Mouse (Mus musculus) cortical plate, adult 2 months (tissue): ENCODE measurements around the gene Ddo.

Experiments
- CTCF ChIP-seq: fragments of 200-500 bp; IDR thresholded peaks from 2 replicates; pipeline ENCODE4 v1.5.1; 2011; ENCODE audit warnings: mild to moderate bottlenecking, control low read depth, low read length; ENCODE audit not compliant: insufficient read depth; ENCODE audit errors: extremely low read depth
- POLR2A ChIP-seq: fragments of 200-500 bp; IDR thresholded peaks from 2 replicates; pipeline ENCODE4 v1.6.1; 2011; ENCODE audit warnings: mild to moderate bottlenecking, low read length, control low read depth; ENCODE audit not compliant: insufficient read depth; ENCODE audit errors: extremely low read depth

GRCm38 (mm10) chr10:40688873-40689272, 59.1 kb downstream of the Ddo start:
- TF ChIP-seq CTCF (no peak), POLR2A (no peak)
